Mouse (Mus musculus) kidney, adult 8-10 months (tissue): ENCODE measurements around the gene 1700061G19Rik.

Source experiments
- DNase-seq, 2 experiments: peaks; one replicate each; pipeline ENCODE4 v3.0.0; 2022

1700061G19Rik gene

DNA sequence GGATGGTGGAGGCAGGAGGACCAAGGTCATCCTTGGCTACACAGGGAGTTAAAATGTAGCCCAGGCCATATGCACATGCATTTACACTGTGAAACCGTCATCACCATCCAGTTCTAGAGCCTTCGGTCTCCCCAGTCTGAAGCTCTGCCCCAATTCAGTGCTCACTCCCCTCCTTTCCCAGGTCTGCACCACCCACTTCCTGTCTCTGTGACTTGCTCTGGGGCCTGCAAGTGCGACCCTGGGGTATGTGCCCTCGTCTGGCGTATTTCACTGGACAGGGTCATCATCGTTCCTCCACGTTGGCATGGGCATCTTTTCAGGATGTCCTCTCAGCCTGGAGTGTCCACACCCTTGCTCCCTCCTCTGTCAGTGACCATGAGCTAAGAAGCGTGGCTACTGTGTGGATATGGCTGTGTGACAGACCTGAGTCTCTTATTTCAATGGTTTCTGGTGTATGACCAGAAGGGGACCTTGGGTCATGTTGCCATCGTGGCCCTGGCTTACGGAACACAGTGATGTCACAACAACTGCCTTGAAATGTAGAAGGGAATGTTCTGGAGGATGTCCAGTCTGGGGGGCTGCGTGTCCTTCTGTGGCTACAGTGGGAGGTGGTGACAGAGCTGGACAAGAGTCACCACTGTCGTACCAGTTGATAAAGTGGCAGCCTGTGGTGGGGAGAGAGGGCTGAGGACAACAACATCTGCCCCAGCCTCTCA, at the start of gene 1700061G19Rik:
Gene 1700061G19Rik (plus strand): TSS at position 542 of the 716 bp plus-strand sequence.
- DNase-seq: no peak

DNA sequence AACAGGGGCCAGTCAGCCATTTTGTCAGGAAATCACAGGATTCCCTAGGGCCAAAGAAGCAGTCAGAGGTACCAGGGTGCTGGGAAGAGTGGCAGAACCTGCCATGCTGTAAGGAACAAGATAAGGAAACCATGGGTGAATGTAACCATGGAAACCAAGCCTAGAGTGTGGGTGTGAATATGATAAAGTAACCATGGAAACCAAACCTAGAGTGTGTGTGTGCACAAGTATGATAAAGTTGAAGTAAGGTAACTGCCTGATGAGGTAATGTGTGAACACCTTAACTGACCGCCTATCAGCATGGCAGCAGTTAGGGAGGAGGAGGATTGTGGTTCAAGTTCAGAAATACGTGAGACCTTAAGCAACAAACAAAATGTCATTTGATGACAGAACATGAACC, 48.6 kb upstream of the 1700061G19Rik start:
- DNase-seq: no peak

DNA sequence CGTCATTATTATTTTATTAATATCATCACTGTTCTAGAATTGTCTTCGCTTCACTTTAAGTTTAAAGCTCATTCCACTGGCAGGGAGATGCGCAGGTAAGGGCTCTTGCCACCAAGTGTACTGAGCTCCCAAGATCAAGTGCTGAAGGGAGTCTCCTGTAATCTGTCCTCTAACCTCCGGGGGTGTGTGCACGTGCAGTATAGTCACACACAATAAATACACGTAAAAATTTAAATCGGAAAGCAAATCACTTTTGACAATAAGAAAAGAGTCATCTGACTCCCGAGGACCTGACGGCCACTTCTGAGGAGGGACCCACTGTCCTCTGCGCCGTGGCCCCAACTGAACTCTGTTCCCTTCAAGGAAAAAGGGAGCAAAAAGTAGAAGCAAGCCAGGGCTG, 46.1 kb upstream of the 1700061G19Rik start:
- DNase-seq: no peak

DNA sequence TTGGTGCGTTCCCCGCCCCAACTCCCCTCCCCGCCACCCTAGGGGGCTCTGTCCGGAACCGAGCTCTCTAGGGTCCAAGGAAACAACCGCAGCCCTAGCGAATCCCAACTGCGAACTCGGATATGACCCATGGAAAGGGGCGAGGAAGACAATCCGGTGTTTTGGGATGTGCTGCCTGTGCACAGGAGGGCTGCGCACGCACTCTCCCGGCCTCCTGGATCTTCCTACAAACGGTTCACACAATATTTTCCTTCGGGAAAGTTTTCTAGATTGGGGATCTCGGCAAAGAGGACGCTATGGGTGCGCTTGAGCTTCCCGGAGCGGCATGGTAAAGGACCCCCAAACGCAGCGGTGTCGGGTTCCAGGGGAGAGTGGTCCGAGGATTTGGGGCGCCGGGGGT, 45.5 kb upstream of the 1700061G19Rik start:
- DNase-seq: no peak

DNA sequence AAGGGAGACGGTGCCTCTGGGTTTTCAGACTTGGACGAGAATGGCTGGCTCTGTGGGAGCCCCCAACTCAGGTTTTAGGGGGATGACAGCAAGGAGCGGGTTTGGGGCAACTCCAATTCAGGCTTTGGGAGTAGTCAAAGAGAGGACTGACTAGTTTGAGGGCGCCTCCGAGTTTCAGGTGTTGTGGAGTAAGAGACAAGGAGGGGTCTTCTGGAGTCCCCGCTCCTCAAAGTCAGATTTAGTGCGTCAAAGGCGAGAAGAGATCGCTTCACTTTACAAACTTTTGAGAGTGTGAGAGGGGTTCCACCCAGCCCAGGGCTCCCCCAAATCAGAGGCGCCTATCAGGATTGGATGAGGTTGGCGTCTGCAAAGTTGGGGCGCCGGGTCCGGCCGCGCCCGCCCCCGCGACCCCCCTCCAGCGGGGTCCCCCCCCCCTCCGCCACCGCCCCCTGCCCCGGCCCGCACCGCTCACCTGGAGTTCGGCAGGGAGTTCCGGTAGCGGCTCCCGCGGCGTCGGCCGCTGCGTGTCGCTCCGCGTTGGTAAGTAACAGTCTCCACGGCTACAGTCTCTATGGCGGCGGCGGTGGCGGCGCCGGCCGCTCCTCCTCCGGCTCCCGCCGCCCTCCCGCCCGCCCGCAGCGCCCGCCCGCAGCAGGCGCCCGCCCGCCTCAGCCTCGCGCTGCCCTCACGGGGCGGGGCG, 44.7 kb upstream of the 1700061G19Rik start, which contains the start of gene Rfx2:
Gene Rfx2 (minus strand): TSS at position 603 of the 700 bp plus-strand sequence.
- peak in 1 of 2 experiments; percentile 16 for DNase-seq

DNA sequence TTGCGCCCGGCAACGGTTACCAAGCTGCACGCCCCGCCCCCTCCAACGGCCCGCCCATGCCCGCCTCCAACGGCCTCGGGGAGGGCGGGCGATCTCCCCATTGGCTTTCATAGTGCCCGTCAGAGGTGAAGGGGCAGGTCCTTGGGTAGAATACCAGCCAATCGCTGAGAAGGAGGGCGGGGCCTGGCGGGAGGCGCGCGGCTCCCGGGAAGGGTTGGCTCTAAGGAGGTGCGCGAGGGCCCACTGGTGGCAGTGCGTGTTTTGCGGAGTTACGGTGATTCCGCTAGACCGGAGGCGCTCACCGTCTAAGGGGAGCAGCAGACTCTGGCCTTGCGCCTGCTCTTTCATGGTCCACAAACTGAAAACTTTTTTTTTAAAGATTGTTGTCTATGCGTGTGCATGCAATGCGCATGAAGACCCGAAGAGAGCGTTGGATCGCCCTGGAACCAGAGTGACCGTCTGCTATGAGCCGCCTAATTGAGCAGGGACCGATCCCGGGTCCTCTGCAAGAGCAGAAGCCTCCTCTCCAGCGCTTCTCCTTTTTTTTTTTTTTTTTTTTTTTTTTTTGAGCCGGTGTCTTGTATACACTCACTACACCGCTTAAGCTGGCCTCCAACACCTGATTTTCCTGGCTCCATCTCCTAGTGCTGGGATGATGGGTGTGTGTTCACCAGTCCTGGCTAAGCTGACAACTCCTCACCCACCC, 44.0 kb upstream of the 1700061G19Rik start:
- DNase-seq: peak; percentile 98 to 99

DNA sequence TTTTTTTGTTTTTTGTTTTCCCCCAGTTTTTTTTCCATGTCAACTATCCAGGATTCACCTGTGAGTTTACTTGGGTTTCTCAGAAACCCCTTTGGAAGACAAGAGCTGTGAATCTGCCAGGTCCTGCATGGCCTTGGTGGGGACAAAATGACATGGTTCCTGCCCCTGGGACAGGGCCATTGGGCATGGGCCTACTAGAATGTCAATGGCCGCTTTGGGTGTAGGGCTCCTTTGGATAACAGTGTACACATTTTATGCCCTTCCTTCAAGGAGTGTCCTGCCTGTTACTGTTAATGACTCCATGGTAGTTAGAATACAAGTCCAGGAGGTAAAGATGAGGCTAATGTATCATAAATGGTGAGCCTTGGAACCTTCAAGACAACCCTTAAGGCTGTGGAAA, 42.4 kb upstream of the 1700061G19Rik start:
- DNase-seq: no peak

DNA sequence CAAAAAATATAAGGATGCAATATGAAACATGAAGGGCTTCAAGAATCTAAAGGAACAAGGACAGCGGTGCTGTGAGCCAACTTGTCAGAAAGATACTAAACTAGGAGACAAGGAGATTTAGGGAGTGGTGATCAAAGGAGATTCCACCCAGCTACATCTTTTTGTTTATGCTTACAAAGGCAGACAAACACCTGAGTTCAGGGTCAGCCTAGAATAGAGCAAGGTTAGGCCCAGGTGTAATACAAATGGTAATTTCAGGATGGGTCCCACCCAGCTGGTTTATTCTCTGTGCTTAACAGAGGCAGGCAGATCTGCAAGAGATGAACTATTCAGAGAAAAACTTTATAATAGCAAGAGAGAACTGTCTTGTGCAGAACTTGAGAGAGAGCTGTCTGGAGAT, 41.9 kb upstream of the 1700061G19Rik start:
- no peak for DNase-seq

DNA sequence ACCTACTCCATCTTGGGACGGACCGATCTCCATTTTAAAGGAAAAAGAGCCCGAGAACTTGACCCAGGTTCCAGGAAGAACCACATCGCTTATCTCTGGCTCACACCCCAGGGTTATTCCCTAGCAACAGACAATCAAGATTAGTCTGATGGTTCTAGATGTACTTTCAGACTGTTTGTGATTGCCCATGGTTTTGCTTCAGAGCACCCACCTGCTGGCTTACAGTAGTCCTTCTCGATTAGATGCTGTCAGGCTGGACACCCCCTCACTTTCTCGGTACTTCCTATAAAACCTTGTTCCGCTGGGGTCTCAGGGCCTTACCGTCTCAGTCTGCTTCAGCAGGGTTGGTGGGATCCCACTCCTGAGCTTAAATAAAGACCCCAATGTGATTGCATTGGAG, 38.9 kb upstream of the 1700061G19Rik start:
- DNase-seq: no peak

DNA sequence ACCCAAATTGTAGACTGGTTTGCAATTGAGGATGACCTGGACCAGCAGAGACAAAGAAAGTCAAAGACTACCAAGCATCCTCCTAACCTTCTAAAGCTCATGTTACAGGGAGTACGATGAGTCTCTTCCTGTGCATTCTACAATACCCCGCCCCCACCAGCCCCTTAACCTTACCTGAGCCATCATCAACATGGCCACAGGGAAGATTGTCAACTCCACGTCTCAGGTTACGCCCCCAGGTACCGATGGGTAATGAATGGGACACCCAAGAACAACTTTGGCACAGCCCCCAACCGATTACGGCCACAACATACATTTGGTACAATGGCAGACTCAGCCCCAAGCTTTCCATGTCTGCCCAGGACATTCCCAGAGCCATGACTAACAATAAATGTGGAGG, 34.8 kb upstream of the 1700061G19Rik start:
- no peak for DNase-seq

DNA sequence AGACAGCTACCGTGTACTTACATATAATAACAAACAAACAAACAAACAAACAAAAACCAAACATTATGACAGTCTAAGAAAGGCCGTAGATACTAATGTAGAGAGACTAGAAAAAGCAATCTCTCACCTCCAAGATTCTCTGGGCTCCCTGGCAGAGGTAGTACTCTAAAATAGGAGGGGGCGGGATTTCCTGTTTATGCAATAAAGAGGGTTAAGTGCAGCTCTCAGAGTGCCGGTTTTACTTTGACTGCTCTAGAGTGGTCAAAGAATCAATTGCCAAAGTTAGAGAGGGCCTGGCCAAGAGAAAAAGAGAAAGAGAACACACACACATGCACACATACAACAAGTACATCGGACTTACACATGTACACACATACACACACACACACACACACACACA, 33.1 kb upstream of the 1700061G19Rik start:
- DNase-seq: no peak

DNA sequence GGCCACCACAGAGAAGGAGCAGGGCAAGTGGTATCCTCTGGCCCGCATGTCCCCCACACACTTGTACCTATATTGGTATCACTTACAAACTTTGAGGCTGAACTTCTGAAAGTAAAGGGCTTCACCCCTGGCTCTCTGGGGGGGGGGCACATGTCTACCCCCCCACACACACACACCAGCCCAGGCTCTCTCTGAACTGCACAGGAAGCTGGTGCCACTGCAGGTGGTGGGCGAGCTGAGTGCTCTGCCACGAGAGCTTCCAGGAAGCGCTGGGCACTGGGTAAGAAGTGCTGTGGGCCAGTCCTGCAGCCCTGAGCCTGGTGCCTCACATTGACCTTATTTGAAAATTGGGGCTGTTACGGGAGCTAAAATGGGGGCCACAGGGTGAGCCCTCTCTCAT, 31.6 kb upstream of the 1700061G19Rik start:
- no peak for DNase-seq

DNA sequence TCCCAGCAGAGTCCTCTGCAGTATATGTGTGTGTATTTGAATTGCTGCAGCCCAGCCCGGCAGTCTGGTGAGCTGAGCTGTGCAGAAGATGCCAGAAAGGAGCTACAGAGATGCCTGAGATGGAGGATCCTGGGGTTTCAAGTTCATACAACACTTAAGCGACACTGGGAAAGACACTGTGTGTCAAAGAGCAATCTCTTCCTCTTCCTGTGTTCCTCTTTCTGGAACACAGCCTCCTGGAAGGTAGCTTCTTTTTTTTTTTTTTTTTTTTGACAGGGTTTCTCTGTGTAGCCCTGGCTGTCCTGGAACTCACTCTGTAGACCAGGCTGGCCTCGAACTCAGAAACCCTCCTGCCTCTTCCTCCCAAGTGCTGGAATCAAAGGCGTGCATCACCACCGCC, 26.5 kb upstream of the 1700061G19Rik start:
- no peak for DNase-seq

DNA sequence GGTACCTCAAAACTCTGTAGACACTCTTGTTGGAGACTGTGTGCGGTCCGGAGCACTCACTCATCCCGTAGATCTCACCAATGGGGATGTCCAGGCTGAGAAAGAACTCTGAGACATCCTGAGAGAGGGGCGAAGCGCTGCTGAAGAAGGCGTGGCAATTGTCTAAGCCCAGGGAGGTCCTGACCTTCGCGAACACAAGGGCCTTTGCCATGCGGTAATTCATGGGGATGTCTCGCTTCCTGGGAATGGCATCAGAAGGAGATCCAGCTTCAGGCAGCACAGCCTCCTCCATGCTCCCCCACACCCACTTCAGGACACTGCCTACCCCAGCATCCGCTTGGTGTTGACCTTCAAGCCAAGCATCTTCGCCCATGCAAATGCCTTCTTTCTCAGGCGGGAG, 25.6 kb upstream of the 1700061G19Rik start:
- no peak for DNase-seq

DNA sequence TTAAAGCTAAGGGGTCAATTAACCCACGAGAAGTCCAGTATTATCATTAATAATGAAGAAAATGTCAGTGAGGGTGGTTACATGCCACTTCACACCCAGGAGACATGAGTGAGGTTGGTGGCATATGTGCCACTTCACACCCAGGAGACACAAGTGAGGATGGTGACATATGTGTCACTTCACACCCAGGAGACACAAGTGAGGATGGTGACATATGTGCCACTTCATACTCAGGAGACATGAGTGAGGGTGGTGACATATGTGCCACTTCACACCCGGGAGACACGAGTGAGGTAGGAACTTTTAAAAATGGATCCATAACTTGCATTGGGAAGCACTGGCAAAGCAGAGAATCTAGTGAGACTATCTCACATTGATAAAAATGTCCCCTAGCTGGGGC, 24.1 kb upstream of the 1700061G19Rik start:
- no peak for DNase-seq

DNA sequence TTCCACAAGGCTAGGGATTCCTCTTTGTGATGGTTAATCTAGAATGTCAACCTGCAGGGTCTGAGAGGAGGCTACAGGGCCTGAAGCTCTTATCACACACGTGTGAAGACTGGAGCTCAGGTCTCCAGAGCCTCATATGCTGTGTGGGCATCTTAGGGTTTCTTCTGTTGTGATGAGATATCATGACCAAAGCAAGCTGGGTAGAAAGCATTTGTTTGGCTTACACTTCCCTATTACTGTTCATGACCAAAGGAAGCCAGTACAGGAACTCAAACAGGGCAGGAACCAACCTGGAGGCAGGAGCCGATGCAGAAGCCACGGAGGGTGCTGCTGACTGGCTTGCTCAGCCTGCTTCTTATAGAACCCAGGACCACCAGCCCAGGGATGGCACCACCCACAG, 19.9 kb upstream of the 1700061G19Rik start:
- no peak for DNase-seq

DNA sequence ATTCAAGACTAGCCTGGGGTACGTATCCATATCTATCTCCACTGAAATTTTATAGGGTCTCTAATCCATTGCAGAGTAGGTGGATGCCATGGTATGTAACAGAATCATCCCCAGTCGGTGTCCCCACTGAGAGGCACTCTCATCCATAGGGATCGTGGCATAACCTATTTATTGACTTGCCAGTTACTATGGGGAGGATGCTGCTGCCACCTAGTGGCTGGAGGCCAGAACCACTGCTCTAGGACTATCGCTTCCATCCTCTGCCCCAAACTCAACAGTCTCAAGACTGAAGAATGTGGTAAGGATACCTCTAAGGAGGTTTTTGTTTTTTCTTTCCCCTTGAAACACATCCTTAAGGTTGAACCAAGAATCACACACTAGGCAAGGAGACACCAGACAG, 17.1 kb upstream of the 1700061G19Rik start:
- DNase-seq: peak; percentile 31 to 73

DNA sequence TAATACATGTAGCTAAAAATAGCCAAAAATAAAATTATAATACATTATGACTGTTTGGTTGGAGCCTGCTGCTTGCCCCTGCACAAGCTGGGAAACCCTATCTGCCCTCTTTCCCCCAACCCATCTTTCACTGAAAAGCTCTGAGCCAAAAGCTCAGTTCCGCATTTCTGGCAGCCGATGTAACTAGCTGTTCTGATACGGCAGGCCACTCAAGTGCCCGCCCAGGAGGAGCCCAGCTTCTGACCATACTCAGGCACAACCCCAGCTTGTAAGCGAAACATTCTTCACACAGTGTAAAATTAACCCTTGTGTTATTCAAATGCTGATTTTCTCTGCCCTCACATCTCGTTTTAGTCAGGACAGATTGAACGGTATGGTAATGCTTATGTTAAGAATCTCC, 16.4 kb upstream of the 1700061G19Rik start:
- no peak for DNase-seq

DNA sequence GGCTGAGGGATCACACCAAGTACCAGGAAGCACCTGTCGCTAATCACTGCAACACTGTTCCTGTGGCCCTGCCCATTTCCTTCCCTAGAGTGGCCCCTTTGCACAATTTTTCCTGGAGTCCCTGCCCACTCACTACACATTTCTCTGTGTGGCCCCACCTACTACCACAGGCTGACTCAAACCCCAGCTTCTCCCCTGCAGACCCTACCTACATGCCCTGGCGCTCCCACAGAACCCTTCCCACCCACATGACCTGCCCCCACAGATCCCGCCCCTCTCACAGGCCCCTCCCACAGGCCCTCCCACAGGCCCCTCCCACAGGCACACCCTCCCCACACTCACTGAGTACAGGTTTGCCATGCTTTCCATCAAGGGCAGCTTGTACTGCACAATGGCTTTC, 14.1 kb upstream of the 1700061G19Rik start:
- DNase-seq: no peak

DNA sequence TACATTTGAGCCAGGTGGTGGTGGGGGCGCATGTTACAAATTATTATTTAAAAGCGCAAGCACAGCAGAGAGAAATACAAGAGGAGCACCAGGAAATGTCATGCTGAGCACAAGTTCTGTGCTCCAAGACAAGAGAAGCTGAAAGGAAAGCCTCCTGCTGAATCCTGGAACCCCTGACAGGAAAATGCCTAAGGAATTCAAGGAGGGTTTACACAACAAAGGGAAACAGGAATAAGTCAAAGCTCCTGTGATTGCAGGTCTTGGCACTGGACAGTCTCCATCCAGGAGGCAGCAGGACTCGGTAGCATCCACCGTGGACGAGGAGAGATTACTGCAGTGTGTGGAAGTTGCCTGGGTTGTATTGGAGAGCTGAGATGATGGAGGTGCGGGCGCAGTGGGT, 9.2 kb upstream of the 1700061G19Rik start:
- no peak for DNase-seq

DNA sequence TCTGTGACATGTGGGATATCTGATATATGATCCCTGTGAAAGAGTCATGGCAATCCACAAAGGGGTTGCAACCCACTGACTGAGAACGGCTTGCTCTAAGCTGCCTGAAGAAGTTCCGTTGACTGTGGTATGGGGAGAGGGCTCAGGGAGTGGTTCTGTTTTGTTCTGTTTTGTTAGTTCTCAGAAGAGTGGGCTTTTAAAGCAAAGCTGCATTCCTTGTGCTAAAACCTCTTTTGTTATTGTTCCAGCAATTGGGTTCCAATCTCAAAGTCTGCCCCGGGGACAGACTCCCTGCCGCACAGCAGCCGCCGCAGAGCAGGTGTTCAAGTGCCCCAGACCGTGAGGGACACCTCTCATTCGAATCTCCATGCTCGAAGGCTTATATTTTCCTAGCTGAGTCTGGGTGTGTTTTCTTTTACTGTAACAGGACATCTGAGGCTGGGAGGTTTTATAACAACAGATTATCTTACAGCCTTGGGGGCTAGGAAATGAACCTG, 5.7 kb upstream of the 1700061G19Rik start:
- no peak for DNase-seq

DNA sequence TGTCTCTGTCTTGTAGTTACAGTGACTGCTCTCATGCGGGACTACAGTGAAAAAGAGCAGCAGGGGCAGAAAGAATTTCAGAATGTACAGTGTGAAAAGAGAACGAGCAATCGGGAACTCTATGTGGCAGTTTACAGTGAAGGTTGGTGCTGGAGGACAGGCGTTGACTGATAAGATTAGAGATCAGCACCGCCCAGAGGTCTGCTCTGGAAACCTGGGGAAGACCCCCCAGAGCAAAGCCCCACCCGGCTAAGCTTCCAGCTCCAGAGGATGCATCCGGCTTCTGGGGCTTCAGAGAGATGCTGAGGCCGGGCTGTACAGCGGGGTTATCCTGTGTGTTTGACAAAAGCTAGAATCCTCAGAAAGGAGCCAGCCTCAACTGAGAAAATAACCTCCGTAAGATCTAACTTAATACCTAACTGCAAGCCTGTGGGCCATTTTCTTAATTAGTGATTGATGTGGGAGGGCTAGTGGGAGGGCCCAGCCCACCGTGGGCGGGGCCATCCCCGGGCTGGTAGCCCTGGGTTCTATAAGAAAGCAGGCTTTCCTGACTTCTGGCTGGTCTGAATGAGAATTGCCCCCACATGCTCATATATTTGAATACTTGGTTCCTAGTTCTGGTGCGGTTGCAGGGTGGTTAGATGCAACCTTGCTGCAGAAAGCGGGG, 4.9 kb upstream of the 1700061G19Rik start:
- no peak for DNase-seq

DNA sequence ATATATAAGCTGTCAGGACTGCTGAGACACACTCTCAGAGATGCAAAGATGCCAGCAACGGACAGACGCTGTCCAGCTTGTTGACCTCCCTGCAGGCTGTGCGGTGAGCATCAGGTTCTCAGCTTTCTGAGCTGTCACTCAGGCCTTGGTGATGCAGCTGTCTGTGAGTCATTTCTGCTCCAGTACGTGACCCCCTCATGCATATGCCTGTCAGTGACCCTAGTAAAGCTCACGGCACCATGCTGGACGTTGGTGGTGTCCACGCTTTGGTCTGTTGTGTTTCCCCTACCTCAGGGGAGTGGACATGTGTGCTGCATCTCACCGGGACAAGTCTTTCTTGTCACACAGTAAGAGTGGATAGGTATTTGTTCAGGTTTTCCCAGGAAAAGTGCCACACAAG, 3.5 kb upstream of the 1700061G19Rik start:
- DNase-seq: no peak
